In genomic region chr6:45062214-45062997, GRCm38 (mm10) we compare ENCODE assay signal across 21 mouse cellular contexts. TPM values are rescaled to one million over a fixed set of nuclear protein-coding genes. Genes with fewer than 3 reads are reported as not detected.
DNase-seq lines count a peak whose midpoint lies in the region; ATAC-seq lines count a peak whose summit lies in the region.
"Had no signal": no experiment of that assay in that cellular context is flagged by ENCODE, and none has a peak within 500 bp of the region (broad histone marks: within the 10 kb centered on the region; RNA-seq: fewer than 3 reads in every experiment).

No protein-coding gene starts in this region.

- H3K4me2 ChIP-seq in midbrain, embryonic 16.5 days (ENCODE audit: low read length) = peak overlapping the region; percentile 45
- no peak overlapping the region for H3K4me2 ChIP-seq in midbrain, embryonic 11.5 days
- H3K4me2 ChIP-seq: embryonic facial prominence, embryonic 12.5 days; heart, embryonic 11.5 days; midbrain, embryonic 12.5 days had no signal

- no peaks in the 10 kb centered on the region for H3K36me3 ChIP-seq in midbrain, embryonic 16.5 days (ENCODE audit: control insufficient read depth, insufficient read depth, low read length)
- no peaks in the 10 kb centered on the region for H3K36me3 ChIP-seq in midbrain, embryonic 11.5 days (ENCODE audit: control insufficient read depth, insufficient read depth, low read length)
- H3K36me3 ChIP-seq: embryonic facial prominence, embryonic 12.5 days; midbrain, embryonic 12.5 days had no signal

- H3K4me1 ChIP-seq in midbrain, embryonic 16.5 days (ENCODE audit: control insufficient read depth, insufficient read depth, low read length) = peaks cover 8% of the 10 kb centered on the region
- no peaks in the 10 kb centered on the region for H3K4me1 ChIP-seq in midbrain, embryonic 11.5 days (ENCODE audit: control insufficient read depth, insufficient read depth, low read length)
- H3K4me1 ChIP-seq: embryonic facial prominence, embryonic 12.5 days had no signal

- H3K27me3 ChIP-seq in midbrain, embryonic 16.5 days (ENCODE audit: control insufficient read depth, insufficient read depth, low read depth, low read length) = no peaks in the 10 kb centered on the region
- no peaks in the 10 kb centered on the region for H3K27me3 ChIP-seq in midbrain, embryonic 11.5 days (ENCODE audit: control insufficient read depth, insufficient read depth, low read length)
- H3K27me3 ChIP-seq: CH12.LX; midbrain, embryonic 12.5 days had no signal

- DNase-seq in cerebellum, adult 9-10 months = peak; percentile 47
- no peak for DNase-seq in frontal cortex, postnatal 36 days (ENCODE audit: low spot score in 2 of 2)
- no peak for DNase-seq in midbrain, embryonic 11.5 days (ENCODE audit: low spot score, missing footprints)
- peak; percentile 46 for DNase-seq in telencephalon, adult 2 months (ENCODE audit: low read depth, low spot score)
- DNase-seq in lung, postnatal 36 days = no peak
- DNase-seq: adrenal gland, adult 2 months; cerebellum, adult 11-12 months; heart, postnatal 14 days; kidney, adult 9 months; kidney, postnatal 4 days; left cerebral cortex, postnatal 4 days; lung, adult 2 months; lung, postnatal 4 days had no signal

- H3K4me3 ChIP-seq in midbrain, embryonic 16.5 days (ENCODE audit: low read depth, low read length) = peak overlapping the region; percentile 24
- no peak overlapping the region for H3K4me3 ChIP-seq in midbrain, embryonic 11.5 days (ENCODE audit: low read depth, low read length)
- H3K4me3 ChIP-seq: embryonic facial prominence, embryonic 12.5 days; midbrain, embryonic 12.5 days had no signal

- no peak overlapping the region for H3K27ac ChIP-seq in midbrain, embryonic 16.5 days (ENCODE audit: low read length)
- H3K27ac ChIP-seq in midbrain, embryonic 11.5 days (ENCODE audit: low read depth, low read length) = no peak overlapping the region
- H3K27ac ChIP-seq: embryonic facial prominence, embryonic 12.5 days; midbrain, embryonic 12.5 days had no signal

- ATAC-seq in cerebellum, adult (ENCODE audit: insufficient number of reproducible peaks, low FRiP score, low TSS enrichment) = no peak
- ATAC-seq in frontal cortex, adult (ENCODE audit: low TSS enrichment) = peak; percentile 25; the same call in 1 of the 2 replicates
- ATAC-seq in midbrain, embryonic 16.5 days = no peak
- ATAC-seq in midbrain, embryonic 11.5 days (ENCODE audit: low FRiP score) = no peak

- 60% methylated on average over 5 of the region's 5 CpGs for WGBS in midbrain, embryonic 16.5 days
- WGBS in midbrain, embryonic 11.5 days = 76% methylated on average over 5 of the region's 5 CpGs

- H3K9ac ChIP-seq in midbrain, embryonic 16.5 days (ENCODE audit: low read depth, low read length) = no peak overlapping the region
- H3K9ac ChIP-seq in midbrain, embryonic 11.5 days (ENCODE audit: low read length) = no peak overlapping the region
- H3K9ac ChIP-seq: embryonic facial prominence, embryonic 12.5 days; midbrain, embryonic 12.5 days had no signal

- H3K9me3 ChIP-seq in midbrain, embryonic 16.5 days (replicated peaks; ENCODE audit: control insufficient read depth, low read length, poor library complexity, severe bottlenecking) = no peaks in the 10 kb centered on the region
- H3K9me3 ChIP-seq in midbrain, embryonic 11.5 days (ENCODE audit: control insufficient read depth, low read length) = no peaks in the 10 kb centered on the region
- H3K9me3 ChIP-seq: embryonic facial prominence, embryonic 12.5 days; midbrain, embryonic 12.5 days had no signal

RNA-seq across cellular contexts. Expression of gene Cntnap2, which starts 3.2 kb away (rescaled TPM):
- 63.5 and 66.4 TPM in 2 replicates for polyA plus RNA-seq in midbrain, embryonic 16.5 days (2015; fragmentation: Nextera tagmentation; extraction: Ambion mirVana)
- 24.7 and 25.3 TPM in 2 replicates for polyA plus RNA-seq in midbrain, embryonic 11.5 days (2014; fragmentation: Nextera tagmentation; extraction: Ambion mirVana)
- polyA plus RNA-seq: liver, adult 2 months; lung, adult 2 months had no signal

Comparison
In these comparisons a context has a peak if more than half of its experiments do, and no peak if none do; other contexts are left out.
1. DNase-seq: peak in cerebellum, adult 9-10 months (single experiment) and telencephalon, adult 2 months (single experiment); none in frontal cortex, postnatal 36 days (0 of 2), midbrain, embryonic 11.5 days (single experiment) and lung, postnatal 36 days (single experiment).